Mouse (Mus musculus) left cerebral cortex, adult 11 months (tissue): ENCODE measurements around the gene Ccdc38.

Experiments used
- DNase-seq: peaks from one replicate; pipeline ENCODE4 v3.0.0; 2022; ENCODE audit warnings: low spot score

Ccdc38 gene

DNA sequence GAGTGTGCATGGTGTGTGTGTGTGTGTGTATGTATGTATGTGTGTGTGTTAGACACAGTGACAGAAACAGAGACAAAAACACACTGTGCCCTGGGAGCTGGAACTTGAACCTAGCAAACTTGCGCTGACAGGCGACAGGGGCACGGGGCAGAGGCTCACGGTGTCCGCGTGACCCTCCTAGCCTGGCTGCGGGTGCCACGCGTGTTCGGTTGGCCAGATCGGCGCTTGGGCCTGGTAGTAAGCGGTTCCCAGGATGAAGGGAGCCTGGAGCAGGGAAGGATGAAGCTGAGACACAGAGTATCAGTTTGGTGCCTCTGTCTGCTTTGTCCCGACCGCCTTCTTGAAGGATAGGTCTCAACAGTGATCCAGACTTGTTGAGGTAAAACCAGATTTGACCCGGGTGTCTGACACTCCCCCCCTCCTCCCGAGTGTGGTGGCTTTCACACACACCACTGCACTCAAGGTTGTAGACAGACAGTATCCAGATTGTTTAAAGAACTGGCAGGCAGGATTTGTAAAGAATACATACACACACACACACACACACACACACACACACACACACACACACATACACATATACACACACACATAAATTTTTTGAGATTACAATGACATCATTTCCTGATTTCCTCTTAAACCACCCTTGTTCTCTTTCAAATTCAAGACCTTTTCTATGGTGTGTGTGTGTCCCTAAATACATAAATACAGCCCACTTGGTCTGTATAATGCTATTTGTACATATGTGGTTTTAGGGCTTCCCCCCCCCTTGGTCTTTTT, at the start of gene Ccdc38:
TSS of gene Ccdc38 (plus strand) at position 202 of the 780 bp plus-strand sequence.
- DNase-seq, result no peak

DNA sequence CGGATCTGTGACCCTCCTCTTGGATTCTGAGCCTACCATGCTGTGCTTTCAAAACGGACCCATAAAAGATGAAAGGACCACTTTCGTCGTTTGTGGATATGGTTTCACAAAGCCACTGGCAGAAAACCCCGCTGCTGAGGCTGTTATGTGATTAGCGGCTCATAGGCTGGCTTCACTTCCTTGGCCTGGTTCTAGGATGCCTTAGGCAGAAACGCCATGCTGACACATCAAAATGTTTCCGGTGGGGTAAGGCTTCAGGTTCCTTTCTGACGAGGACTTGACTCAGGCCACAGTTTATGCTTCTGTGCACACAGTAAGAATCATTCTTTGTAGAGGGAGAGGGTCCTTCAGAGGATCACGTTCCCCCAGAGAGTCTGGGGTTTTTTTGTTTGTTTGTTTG, 39.6 kb upstream of the Ccdc38 start:
- no peak for DNase-seq

DNA sequence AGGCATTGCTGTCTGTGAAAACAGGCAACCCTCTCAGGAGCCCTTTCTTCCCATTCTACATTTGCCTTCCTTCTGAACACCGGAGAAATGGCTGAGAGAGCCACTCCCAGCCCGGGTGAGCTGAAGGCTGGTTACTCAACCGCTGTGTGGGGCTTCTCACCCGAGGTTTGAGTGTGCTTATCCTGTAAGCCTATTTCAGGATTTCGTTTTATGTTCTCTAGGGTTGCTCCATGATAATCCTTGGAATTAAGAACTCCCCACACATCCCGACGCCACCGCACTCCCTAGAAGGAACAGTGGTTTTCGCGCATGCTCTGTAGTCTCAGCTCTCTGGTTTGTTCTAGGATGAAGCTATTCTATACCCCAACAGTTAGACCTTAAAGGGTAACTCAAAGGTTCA, 39.1 kb upstream of the Ccdc38 start:
- DNase-seq, result no peak

DNA sequence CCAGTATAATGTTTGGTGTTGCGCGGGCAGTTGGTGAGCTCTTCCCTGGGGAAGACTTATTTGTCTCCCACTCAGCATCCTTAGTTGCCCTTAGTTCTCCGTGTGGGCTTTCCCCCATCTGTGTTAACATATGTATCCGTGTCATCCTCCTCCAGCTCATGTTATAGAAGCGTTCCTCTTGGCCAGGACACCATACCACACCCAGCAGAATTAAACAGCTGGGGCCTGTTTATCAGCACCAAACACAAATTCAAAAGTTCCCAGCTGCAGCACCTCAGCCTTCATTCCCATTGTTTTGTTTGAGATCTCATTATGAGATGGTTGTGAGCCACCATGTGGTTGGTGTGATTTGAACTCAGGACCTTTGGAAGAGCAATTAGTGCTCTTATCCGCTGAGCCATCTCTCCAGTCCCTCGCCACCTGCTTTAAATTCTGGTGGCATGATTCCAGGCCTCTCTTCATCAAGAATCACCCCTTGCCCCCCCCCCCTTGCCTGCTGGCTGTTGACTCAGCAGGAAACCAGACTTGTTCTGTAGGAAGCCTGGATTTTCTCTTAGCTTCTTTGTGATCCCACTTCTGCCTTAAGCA, 32.0 kb upstream of the Ccdc38 start:
- DNase-seq, result no peak

DNA sequence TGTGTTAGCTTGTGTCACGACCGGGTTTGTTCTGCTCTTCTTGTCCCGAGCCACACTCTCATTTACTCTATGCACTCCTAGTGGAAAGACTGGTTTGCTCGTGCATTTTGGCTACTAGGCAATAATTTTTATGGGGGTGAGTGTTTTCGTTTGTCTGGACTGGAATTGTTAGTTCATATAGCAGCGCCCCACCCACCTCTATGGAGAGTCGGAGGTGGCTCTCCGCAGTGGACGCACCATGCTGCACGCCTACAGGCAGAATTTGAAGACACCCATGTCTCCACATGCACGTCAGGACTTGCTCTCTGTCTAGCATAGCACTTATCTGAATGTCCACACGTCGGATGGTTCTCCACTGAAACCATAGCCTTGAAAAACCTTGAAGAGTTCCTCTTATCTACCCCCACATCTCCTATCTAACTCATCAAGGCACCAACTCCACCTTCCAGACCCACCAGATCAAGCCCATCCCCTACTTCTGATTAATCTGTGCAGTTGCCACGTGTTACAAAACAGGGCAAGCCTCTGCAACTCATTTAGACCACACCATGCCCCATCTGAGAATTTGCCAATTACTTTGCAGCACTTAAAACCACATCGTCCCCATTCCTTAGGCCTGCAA, 30.8 kb upstream of the Ccdc38 start:
- DNase-seq, result no peak

DNA sequence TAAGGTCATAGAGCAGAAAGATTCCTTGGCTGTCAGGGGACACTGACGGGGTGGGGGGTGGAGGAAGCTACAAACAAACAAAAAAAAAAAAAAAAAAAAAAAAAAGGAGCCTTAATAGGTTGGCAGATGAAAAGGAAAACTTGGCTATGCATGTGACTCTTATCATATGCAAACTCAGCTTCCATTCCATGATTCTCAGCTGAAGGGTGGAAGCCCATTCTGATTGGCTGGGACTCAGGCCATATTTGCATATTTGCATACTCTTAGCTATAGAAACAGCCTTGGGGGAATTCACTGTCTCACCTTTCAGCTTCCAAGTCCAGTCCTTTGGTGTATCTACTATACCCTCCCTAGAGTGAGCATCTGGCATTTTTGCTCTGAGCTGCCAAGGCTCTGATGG, 25.0 kb upstream of the Ccdc38 start:
- no peak for DNase-seq

DNA sequence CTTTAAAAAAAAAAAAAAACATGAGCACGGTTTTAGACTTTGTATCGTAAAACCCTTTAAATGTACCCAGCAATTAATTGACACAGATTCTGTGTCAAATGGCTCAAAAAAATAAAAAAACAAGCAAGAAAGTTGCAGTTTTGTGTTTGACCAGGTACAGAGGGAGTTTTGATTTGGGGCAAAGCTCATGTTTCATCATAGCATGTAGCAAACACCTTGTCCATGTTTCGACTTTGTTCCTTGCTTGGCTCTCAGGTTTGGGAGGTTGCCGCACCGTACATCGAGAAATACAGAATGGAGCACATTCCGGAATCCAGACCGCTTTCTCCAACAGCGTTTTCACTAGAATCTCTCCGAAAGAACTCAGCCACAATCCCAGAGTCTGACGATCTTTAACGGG, 24.5 kb upstream of the Ccdc38 start:
- DNase-seq, result no peak

DNA sequence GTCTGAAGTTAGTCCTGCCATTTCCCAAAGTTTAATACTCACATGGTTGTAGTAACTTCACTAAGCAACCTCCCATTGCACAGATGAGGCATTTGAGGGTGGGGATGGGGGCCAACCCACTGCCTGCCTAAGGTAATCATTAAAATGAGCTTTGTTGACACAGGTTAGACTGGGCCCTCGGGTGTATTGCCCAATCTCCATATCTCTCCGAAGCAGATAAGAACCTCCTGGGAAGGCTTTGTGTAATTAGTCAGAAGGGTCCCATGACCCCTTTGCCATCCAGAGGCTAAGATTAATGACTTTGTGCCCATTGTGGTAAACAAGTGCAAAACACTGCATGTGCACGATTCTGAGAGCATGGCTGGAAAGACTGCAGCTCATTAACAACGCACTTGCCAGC, 22.7 kb upstream of the Ccdc38 start:
- DNase-seq, result no peak

DNA sequence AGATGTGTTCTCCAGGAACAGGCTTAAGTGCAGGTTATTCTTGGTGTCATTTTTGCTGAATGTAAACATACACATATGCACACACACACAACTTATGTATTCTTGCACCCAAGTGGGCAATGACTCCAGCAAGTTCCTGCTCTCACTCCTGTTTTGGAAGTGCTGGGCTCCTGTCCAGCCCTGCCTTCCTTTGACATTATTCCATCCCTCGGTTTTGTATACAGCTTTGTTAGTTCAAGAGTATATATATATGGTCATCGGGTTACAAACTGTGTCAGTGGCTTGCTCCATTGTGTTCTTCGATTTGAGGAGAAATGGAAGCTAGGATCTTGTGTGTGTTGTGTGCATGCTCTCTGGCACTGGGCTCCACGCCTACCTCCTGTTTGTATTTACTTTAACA, 22.2 kb upstream of the Ccdc38 start:
- DNase-seq, result no peak

DNA sequence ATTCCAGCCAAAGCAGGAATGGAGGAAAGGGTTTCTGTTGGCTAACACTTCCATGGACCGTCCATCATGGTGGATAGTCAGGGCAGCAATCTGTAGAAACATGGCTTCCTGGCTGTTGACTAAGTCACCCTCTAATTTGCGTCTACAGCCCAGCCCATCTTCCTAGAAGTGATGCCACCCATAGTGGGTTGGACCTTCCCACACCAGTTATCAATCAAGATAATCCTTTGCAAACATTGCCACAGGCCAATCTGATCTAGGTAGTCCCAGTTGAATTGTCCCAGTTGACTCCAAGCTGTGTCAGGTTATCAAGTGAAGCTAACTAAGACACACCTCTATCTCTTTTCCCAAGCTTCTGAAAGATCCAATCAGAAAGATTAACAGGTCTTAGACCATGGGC, 21.8 kb upstream of the Ccdc38 start:
- no peak for DNase-seq

DNA sequence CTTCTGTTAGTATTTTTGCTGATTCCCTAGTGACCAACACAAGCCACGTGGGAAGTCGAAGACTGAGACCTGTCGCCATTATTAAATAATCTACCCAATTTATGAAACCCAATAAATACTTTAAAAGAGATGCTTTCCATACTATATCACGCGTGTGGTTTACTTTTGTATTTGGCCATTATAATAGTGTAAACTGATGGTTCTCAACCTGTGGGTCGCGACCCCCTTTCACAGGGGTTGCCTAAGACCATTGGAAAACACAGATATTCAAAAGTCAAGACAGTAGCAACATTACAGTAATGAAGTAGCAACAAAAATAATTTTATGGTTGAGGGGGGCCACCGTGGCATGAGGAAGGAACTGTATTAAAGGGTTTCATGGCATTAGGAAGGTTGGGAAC, 21.3 kb upstream of the Ccdc38 start:
- DNase-seq, result no peak

DNA sequence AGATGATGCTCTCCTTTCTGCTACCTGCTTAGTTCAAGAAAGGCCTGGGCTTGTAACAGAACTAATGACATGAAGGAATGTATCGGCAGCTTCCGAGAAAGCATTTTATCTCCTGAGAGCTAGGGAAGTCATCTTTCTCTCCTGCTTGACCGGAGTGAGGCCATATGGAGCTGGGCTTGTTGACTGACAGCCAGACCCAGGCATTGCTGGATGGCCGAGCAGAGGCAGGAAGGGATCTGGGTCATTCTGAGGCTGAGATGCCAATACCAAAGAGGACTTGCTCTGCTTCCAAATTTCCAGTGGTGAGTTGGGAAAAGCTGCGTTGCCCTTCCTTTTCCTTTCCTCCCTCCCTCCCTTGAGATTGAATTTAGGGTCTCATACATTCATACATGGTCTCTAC, 20.7 kb upstream of the Ccdc38 start:
- no peak for DNase-seq

DNA sequence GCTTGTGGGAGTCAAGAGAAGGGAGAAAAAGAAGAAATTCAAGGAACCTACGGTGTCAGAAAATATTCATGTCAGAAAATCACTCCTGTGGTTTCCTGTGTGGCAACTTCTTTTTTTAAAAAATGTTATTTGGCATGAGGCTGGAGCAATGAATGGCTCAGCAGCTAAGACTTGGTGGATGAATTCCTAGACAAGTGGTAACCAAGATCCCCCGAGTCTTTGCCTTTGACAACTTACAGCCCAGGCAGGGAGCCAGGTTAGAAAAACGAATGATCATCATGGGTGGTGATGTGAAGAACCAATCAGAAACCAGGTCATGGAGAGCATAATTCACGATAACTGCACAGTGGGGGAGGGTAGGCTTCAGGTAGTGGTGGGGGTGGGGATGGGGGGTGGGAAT, 19.4 kb upstream of the Ccdc38 start:
- DNase-seq, result no peak

DNA sequence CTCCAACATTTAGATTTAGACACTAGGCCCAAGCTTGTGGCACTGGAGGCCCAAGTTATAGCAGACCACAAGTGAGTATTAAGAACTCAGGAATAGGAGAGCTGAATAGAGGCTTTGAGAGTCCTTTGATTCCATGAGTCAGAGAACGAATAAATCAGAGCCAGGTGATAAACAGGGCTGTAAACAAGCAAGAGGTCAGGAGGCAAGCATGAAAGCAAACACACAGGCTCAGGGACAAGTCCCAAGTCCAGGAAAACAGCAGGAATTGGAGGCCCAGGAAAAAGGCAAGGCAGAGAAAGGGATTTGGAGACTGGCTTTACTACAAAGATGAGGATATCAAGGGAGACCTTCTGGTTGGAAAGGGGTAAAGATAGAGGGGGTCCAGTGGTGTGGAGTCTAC, 15.1 kb upstream of the Ccdc38 start:
- no peak for DNase-seq

DNA sequence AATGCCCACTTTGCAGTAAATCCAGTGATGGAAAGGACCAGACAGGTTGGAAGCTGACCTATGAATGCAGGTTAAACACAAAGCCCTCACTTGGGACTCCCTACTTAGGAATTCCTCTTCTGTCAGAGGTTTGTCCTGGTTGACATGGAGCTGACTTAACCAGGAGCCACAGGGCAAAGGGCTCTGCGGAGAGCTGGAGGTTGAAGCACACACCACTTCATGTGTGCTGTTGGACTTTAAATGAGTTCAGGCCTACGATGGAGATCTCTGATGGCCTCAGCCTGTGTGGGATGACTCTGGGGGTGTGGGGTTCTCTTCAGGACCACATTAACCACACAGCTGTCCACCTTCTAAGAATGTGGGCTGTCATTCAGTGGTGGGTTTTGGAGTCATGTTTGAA, 2.1 kb upstream of the Ccdc38 start:
- no peak for DNase-seq

DNA sequence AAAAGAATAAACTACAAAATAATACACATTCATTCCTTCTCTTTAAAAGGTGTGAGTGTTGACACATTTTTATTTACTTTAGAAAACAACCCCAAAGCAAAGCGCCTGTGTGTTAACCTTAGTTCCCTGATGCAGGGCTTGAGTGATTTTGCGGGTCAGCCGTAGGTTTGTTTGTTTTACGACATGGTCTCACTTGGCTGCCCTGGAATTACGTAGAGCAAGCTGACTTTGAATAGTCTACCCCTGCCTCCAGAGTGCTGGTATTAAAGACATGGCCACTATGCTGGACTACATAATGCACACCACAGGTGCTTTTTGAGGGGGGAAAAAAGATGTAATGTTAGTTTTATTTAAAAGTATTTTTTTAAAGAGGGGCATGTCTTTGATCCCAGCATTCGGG, 1.6 kb upstream of the Ccdc38 start:
- DNase-seq, result no peak

DNA sequence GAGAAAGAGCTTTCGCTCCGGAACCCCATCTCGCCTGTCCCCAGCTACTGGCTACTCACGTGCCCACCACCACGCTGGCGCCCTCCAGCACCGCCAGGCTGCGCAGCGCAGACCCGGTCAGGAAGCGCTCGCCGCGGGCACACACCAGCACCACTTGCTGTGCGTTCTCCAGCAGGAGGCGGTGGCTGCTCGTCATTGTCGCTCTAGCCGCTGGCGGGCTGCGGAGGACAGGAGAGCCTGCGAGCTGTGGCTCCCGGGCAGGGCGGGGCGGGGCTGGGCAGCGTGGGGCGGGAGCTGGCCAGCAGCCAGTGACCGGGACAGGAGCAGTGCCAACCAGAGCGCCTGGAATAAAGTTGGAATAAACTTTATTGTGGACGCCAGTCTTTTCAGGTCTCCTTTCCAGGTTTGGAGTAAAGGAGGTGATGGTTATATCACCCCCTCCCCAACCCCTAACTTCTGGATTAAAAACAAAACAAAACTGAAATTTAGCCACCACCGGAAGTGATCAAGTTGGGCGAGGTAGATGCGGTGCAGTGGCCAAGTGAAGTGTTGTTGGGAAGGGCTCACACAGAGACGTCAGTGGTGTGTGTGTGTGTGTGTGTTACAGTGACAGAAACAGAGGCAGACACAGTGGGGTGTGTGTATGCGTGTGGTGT, 529 bp upstream of the Ccdc38 start, which contains the start of gene Amdhd1:
TSS of gene Amdhd1 (minus strand) at position 259 of the 656 bp plus-strand sequence.
- DNase-seq, result peak; percentile 8

DNA sequence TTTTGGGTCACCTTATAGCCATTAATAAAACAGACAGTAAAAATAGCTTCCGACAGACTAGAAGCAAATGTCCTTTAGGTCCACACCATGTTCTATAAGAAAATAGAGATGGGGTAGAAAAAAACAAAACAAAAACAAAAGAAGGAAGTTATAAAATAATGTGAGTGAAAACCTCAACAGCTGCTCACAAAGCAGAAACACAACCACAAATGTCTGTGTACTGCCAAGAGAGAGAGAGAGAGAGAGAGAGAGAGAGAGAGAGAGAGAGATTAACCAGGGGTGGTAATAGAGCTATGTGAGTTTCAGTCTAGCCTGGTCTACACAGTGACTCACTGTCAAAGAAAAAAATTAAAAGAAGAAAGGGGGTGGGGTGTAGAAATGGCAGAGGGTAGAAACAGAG, 1.2 kb downstream of the Ccdc38 start:
- DNase-seq, result no peak

DNA sequence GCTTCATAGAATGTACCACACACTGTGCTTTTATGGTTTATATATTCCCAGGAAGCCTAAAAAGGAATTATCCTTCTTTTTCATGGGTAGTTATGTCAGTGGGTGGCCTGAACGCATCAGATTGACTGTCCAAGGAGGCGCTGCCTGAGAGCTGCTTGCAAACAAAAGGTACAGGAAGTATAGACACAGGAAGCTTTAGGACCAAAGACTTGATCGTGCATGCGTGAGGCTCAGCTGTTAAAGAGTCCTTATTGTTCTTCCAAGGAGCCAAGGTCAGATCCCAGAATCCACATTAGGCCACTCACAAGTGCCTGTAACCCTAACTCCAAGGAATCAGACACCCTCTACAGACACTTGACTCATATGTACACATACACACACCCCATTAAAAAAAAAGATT, 1.9 kb downstream of the Ccdc38 start:
- no peak for DNase-seq

DNA sequence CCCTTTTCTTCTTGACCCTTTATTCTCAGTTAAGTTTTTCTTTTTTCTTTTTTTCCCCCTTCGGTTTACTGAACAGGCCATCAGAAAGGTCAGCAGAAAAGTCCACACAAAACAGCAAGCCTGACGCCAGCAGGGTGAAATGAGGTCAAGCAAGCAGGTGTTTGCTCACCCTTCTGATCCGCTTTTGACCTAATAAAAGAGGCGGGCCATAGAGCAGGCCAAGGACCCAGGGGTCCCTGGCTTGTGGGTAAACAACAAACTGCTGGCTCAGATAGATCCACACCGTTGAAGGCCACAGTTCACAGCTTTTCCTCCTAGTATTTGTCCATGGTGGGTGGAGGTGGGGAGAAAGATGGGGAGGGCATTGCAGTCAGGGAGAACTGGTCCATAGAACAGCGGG, 2.7 kb downstream of the Ccdc38 start:
- DNase-seq, result no peak

DNA sequence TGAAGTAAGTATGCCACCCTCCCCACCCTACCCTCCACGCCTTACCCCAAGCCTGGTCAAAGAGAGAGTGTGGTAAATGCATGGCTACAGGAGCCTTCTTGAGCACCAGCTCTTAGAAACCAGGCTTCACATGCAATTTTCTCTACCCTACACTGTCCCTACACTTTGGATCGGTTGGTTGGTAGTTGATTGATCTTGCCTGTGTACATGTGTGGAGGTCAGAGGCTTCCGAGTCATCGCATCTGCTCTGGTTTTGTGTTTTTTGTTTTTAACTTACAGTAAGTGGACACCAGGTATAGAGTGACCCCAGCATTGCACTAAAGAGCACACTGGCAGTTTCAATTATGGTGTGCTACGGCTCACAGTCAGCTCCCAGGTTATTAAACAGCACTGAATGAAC, 3.7 kb downstream of the Ccdc38 start:
- DNase-seq, result no peak

DNA sequence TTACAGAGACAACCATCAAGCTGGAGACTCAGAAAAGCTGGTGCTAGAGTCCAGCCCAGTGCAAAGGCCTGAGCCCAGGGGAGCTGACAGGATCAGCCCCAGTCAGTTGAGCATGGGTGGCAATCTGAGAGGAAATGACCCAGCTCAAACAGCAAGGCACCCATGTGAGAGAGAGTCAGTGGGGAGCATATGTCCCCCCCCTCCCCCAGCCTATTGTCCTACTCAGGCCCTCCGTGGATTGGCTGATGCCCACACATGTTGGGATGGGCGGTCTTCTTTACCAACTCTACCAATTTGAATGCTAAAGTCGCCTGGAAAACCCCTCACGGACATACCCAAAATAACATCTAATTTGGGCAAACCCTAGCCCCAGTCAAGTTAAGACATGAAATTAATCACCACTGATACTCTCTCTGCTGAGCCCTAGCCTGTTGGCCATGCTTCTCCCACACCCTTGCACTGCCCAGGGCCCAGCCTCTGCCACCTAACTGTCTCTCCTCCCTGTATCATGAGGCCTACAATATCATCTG, 7.4 kb downstream of the Ccdc38 start:
- DNase-seq, result no peak

DNA sequence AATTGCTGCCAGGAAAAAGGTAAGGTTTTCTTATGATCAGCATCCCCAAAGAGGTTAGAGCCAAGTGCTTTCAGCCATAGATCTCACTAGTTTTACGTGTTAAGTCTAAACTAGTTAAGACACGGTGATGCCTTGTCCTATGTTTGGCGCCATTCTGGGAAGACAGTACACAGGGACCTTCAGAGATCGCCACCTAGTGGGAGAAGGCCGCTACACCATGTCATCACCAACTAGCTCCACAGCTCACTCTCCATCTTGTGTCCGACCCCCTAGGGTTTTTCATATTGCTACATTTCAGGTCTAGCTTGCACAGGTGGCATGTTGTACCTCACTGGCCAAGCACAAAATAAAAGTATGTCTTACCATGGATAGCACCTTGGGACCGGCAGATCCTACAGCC, 8.6 kb downstream of the Ccdc38 start:
- DNase-seq, result peak; percentile 42
